Mouse (Mus musculus) lung, postnatal 0 days (tissue): ENCODE measurements around the gene Sh3bgrl3.

Source experiments
- CTCF ChIP-seq: IDR thresholded peaks from 2 replicates; pipeline ENCODE4 v1.5.1; 2016; ENCODE audit warnings: antibody characterized with exemption, mild to moderate bottlenecking
- EP300 ChIP-seq: IDR thresholded peaks from 2 replicates; pipeline ENCODE4 v1.6.1; 2016; ENCODE audit warnings: antibody characterized with exemption, mild to moderate bottlenecking, control low read depth

DNA sequence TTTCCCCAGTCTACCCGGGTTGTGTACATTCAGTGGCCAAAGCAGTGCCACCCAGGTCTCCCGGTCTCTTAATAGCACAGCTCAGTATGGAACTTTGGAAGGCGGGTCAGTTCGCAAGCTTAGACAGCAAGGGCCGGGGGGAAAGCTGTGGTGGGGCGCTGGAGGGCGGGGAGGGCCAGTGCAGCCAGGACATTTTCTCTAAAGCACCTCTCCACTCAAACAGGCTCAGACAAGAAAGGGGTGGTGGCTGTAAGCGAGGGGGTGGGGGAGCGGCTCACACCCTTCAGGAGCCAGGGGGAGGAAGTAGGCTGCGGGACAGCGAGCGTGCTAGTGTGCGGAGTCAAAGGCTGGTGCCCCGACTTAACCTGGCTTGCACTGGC, 384 bp upstream of the Sh3bgrl3 start:
- TF ChIP-seq CTCF (no peak), EP300 (no peak; the same call in 1 of the 2 replicates)
